Mouse (Mus musculus): ENCODE measurements at regions not wholly inside any gene's neighbourhood (a gene's known extent, or its start where the extent isn't known, plus 50 kb on each side); places are given as distances from the start of the nearest gene placed in this dataset.
A peak's percentile ranks its signal among the peaks of the same experiment; 100 is the strongest.

- no peak for DNase-seq (ENCODE audit: low spot score)
These were observed 173.3 kb upstream of the Jarid2 start for GRCm38 (mm10) chr13:44555979-44556378.

GRCm38 (mm10) chr13:44558051-44558450, 171.2 kb upstream of the Jarid2 start:
- DNase-seq (ENCODE audit: low spot score) = no peak

GRCm38 (mm10) chr13:44558491-44559177, 170.6 kb upstream of the Jarid2 start:
- no peak for DNase-seq (ENCODE audit: low spot score)

- no peak for DNase-seq (ENCODE audit: low spot score)
These were observed 170.1 kb upstream of the Jarid2 start for GRCm38 (mm10) chr13:44559178-44559565.

GRCm38 (mm10) chr13:44559706-44560105, 169.6 kb upstream of the Jarid2 start:
- DNase-seq (ENCODE audit: low spot score) = no peak

GRCm38 (mm10) chr13:44564705-44565104, 164.6 kb upstream of the Jarid2 start:
- peak; percentile 37 for DNase-seq (ENCODE audit: low spot score)

- no peak for DNase-seq (ENCODE audit: low spot score)
These were observed 161.6 kb upstream of the Jarid2 start for GRCm38 (mm10) chr13:44567696-44568095.

- no peak for DNase-seq (ENCODE audit: low spot score)
These were observed 160.0 kb upstream of the Jarid2 start for GRCm38 (mm10) chr13:44569241-44569778.

GRCm38 (mm10) chr13:44573463-44573862, 155.8 kb upstream of the Jarid2 start:
- peak; percentile 24 for DNase-seq (ENCODE audit: low spot score)

- DNase-seq (ENCODE audit: low spot score) = no peak
These were observed 150.1 kb upstream of the Jarid2 start for GRCm38 (mm10) chr13:44579215-44579614.

GRCm38 (mm10) chr13:44580156-44580736, 149.0 kb upstream of the Jarid2 start:
- no peak for DNase-seq (ENCODE audit: low spot score)

GRCm38 (mm10) chr13:44580767-44581166, 148.5 kb upstream of the Jarid2 start:
- peak; percentile 9 for DNase-seq (ENCODE audit: low spot score)

- peak; percentile 6 for DNase-seq (ENCODE audit: low spot score)
These were observed 147.1 kb upstream of the Jarid2 start for GRCm38 (mm10) chr13:44581947-44582766.

GRCm38 (mm10) chr13:44582767-44583085, 146.5 kb upstream of the Jarid2 start:
- peak; percentile 70 for DNase-seq (ENCODE audit: low spot score)

- no peak for DNase-seq (ENCODE audit: low spot score)
These were observed 145.7 kb upstream of the Jarid2 start for GRCm38 (mm10) chr13:44583614-44584013.

GRCm38 (mm10) chr13:44584151-44584550, 145.1 kb upstream of the Jarid2 start:
- DNase-seq (ENCODE audit: low spot score) = peak; percentile 12

GRCm38 (mm10) chr13:44584551-44584950, 144.7 kb upstream of the Jarid2 start:
- peak; percentile 5 for DNase-seq (ENCODE audit: low spot score)

- DNase-seq (ENCODE audit: low spot score) = no peak
These were observed 141.4 kb upstream of the Jarid2 start for GRCm38 (mm10) chr13:44587846-44588245.

- no peak for DNase-seq (ENCODE audit: low spot score)
These were observed 134.6 kb upstream of the Jarid2 start for GRCm38 (mm10) chr13:44594645-44595044.

- DNase-seq (ENCODE audit: low spot score) = no peak
These were observed 131.6 kb upstream of the Jarid2 start for GRCm38 (mm10) chr13:44597666-44598065.

GRCm38 (mm10) chr13:44601024-44601423, 128.2 kb upstream of the Jarid2 start:
- no peak for DNase-seq (ENCODE audit: low spot score)

- no peak for DNase-seq (ENCODE audit: low spot score)
These were observed 126.6 kb upstream of the Jarid2 start for GRCm38 (mm10) chr13:44602658-44603057.

All from embryo, embryonic 10.5 days (tissue).